Mouse (Mus musculus) intestine, embryonic 16.5 days (tissue): Measurements from ENCODE around the gene Zfp963. TPM values are rescaled to one million over a fixed set of nuclear protein-coding genes. Genes with fewer than 3 reads are reported as not detected.

ENCODE experiments used
- ATAC-seq: fragments of 200-750 bp; cut with Nextera tagmentation; 2 replicates; pipeline ENCODE4 v1.8.0; 2017; ENCODE audit warnings: moderate TSS enrichment, moderate library complexity
- H3K27ac ChIP-seq: fragments of 300-500 bp; sonication (generic); 2 replicates; pipeline ENCODE4 v1.5.1; 2014; ENCODE audit warnings: mild to moderate bottlenecking, low read length
- H3K27me3 ChIP-seq: fragments of 300-500 bp; sonication (generic); replicated peaks from 2 replicates; pipeline ENCODE4 v1.6.1; 2014; ENCODE audit warnings: low read length, control low read depth, mixed read lengths; ENCODE audit not compliant: control insufficient read depth, insufficient read depth
- H3K36me3 ChIP-seq: fragments of 300-500 bp; sonication (generic); 2 replicates; pipeline ENCODE4 v1.6.1; 2014; ENCODE audit warnings: low read length, control low read depth; ENCODE audit not compliant: control insufficient read depth, insufficient read depth
- H3K4me1 ChIP-seq: fragments of 300-500 bp; sonication (generic); 2 replicates; pipeline ENCODE4 v1.6.1; 2014; ENCODE audit warnings: low read length, control low read depth, mixed read lengths; ENCODE audit not compliant: control insufficient read depth, insufficient read depth
- H3K4me2 ChIP-seq: fragments of 300-500 bp; sonication (generic); 2 replicates; pipeline ENCODE4 v1.6.1; 2014; ENCODE audit warnings: low read depth, low read length, control low read depth
- H3K4me3 ChIP-seq: fragments of 300-500 bp; sonication (generic); 2 replicates; pipeline ENCODE4 v1.5.1; 2014; ENCODE audit warnings: mild to moderate bottlenecking, low read length
- H3K9ac ChIP-seq: fragments of 300-500 bp; sonication (generic); 2 replicates; pipeline ENCODE4 v1.6.1; 2014; ENCODE audit warnings: low read depth, low read length
- H3K9me3 ChIP-seq: fragments of 300-500 bp; sonication (generic); 2 replicates; pipeline ENCODE4 v1.6.1; 2016; ENCODE audit warnings: low read length, control low read depth; ENCODE audit not compliant: control insufficient read depth
- WGBS: fragments of 180-500 bp; shearing (Covaris S2); extraction: QIAGEN DNeasy Blood & Tissue Kit; methylation state at CpG from one replicate; pipeline ENCODE4 v1.1.7; 2014; 5-methylcytosine and 5-hydroxymethylcytosine counted together
- polyA plus RNA-seq: library from polyadenylated mRNA; unstranded; fragments of >200 nt; fragmentation: Nextera tagmentation; extraction: Ambion mirVana; gene quantifications from 2 replicates; pipeline ENCODE4 v1.2.1, GENCODE M21; 2015

Gene Zfp963
- polyA plus RNA-seq, 1 experiment from 2014 or later: 6.2 TPM

DNA sequence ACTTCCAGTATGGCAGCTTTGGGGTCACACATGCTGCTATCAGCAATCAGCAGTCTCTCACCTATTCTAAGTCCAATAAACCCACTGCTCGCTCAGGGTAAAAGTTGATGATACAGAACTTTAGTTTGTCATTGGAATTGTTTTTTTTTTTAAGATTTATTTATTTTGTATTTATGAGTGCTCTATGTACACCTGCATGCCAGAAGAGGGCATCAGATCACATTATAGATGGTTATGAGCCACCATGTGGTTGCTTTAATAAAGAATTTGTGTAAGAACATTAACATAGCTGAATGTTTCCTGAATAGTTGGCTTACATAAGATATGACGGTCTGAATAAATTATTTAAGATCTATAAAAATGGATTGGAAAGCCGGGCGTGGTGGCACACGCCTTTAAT, 8.5 kb upstream of the Zfp963 start:
- H3K9ac ChIP-seq: no peak overlapping the region
- H3K36me3 ChIP-seq: peaks cover 7% of the 10 kb centered on the region
- ATAC-seq: no peak
- WGBS: 94% methylated on average over 5 of the region's 5 CpGs
- no peaks in the 10 kb centered on the region for H3K9me3 ChIP-seq
- no peaks in the 10 kb centered on the region for H3K27me3 ChIP-seq
- H3K4me2 ChIP-seq: no peak overlapping the region
- no peaks in the 10 kb centered on the region for H3K4me1 ChIP-seq
- H3K27ac ChIP-seq: no peak overlapping the region
- H3K4me3 ChIP-seq: no peak overlapping the region

- H3K4me1 ChIP-seq: peaks cover 5% of the 10 kb centered on the region; the same call in 1 of the 2 replicates
- H3K9ac ChIP-seq: no peak overlapping the region
- no peak for ATAC-seq
- H3K4me3 ChIP-seq: no peak overlapping the region
- H3K4me2 ChIP-seq: no peak overlapping the region
- no peaks in the 10 kb centered on the region for H3K36me3 ChIP-seq
- 91% methylated on average over 2 of the region's 2 CpGs for WGBS
- H3K27me3 ChIP-seq: no peaks in the 10 kb centered on the region
- no peak overlapping the region for H3K27ac ChIP-seq
- H3K9me3 ChIP-seq: no peaks in the 10 kb centered on the region
These were observed 2.7 kb upstream of the Zfp963 start for GRCm38 (mm10) chr8:69752437-69752836.

GRCm38 (mm10) chr8:69741231-69741630, 8.5 kb downstream of the Zfp963 start:
- Histone ChIP-seq H3K27ac (no peak overlapping the region), H3K4me2 (no peak overlapping the region), H3K36me3 (peaks cover 5% of the 10 kb centered on the region; the same call in 1 of the 2 replicates), H3K27me3 (no peaks in the 10 kb centered on the region), H3K9ac (no peak overlapping the region), H3K4me1 (peaks cover 8% of the 10 kb centered on the region; the same call in 1 of the 2 replicates), H3K4me3 (no peak overlapping the region), H3K9me3 (no peaks in the 10 kb centered on the region)
- 82% methylated on average over 2 of the region's 2 CpGs for WGBS
- no peak for ATAC-seq

DNA sequence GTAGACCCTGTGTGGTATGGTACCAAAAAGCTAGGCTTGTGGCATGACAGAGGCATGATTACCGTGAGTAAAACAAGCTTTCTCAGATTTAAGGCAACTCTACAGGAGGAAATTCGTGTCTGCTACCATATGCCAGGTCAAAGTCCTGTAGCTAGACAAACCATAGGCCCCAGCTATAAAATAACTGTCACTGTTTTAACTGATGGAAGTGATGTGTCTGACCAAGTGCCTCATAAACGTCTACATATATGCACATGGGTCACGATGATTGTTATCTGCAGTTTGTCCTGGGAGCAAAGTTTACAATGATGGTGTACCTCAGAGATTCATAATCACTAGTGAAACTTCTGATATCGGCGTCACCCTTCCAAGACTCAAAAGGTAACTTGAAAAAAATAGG, 9.0 kb downstream of the Zfp963 start:
- Histone ChIP-seq H3K36me3 (peaks cover 5% of the 10 kb centered on the region; the same call in 1 of the 2 replicates), H3K4me2 (no peak overlapping the region), H3K4me3 (no peak overlapping the region), H3K9ac (no peak overlapping the region), H3K9me3 (no peaks in the 10 kb centered on the region), H3K27ac (peak overlapping the region; percentile 52), H3K4me1 (peaks cover 8% of the 10 kb centered on the region; the same call in 1 of the 2 replicates), H3K27me3 (no peaks in the 10 kb centered on the region)
- peak; percentile 86 for ATAC-seq
- 67% methylated on average over 6 of the region's 6 CpGs for WGBS

DNA sequence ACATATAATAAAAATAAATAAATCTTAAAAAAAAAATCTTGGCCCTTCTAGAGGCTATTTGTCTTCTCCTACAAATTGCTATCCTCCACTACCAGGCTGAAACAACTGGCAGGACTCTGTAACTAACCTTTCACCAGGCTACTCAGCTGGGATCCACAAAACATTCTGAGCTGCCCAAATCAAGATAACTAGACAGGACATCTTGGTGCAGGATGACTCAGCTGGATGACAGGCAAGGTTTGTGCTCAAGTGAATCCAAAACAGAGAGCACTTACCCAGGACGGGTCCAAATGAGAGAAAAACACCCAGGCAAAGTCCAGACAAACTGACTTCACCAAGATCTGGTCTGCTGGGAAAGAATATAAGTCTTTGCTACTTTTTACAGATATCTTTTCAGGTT, 14.3 kb downstream of the Zfp963 start:
- H3K9ac ChIP-seq: no peak overlapping the region
- H3K4me1 ChIP-seq: peaks cover 2% of the 10 kb centered on the region; the same call in 1 of the 2 replicates
- H3K27me3 ChIP-seq: no peaks in the 10 kb centered on the region
- H3K9me3 ChIP-seq: no peaks in the 10 kb centered on the region
- WGBS: 80% methylated on average over 1 of the region's 1 CpGs
- no peak overlapping the region for H3K4me3 ChIP-seq
- no peak overlapping the region for H3K27ac ChIP-seq
- H3K4me2 ChIP-seq: no peak overlapping the region
- no peaks in the 10 kb centered on the region for H3K36me3 ChIP-seq
- ATAC-seq: no peak

GRCm38 (mm10) chr8:69717232-69717580, 32.6 kb downstream of the Zfp963 start:
- peak overlapping the region; percentile 53 for H3K4me2 ChIP-seq
- H3K27me3 ChIP-seq: no peaks in the 10 kb centered on the region
- ATAC-seq: peak; percentile 32
- H3K4me1 ChIP-seq: peaks cover 7% of the 10 kb centered on the region
- H3K4me3 ChIP-seq: peak overlapping the region; percentile 96
- no peaks in the 10 kb centered on the region for H3K36me3 ChIP-seq
- no peak overlapping the region for H3K9ac ChIP-seq
- H3K9me3 ChIP-seq: no peaks in the 10 kb centered on the region
- H3K27ac ChIP-seq: peak overlapping the region; percentile 68
- 43% methylated on average over 5 of the region's 5 CpGs for WGBS

GRCm38 (mm10) chr8:69716403-69717231, 33.2 kb downstream of the Zfp963 start:
- no peaks in the 10 kb centered on the region for H3K9me3 ChIP-seq
- no peaks in the 10 kb centered on the region for H3K36me3 ChIP-seq
- H3K27ac ChIP-seq: peak overlapping the region; percentile 100
- no peaks in the 10 kb centered on the region for H3K27me3 ChIP-seq
- peak overlapping the region; percentile 53 for H3K4me2 ChIP-seq
- ATAC-seq: peak; percentile 99
- H3K4me1 ChIP-seq: peaks cover 7% of the 10 kb centered on the region
- under 1% methylated on average over 52 of the region's 52 CpGs for WGBS
- peak overlapping the region; percentile 100 for H3K9ac ChIP-seq
- peak overlapping the region; percentile 96 for H3K4me3 ChIP-seq

GRCm38 (mm10) chr8:69715366-69715765, 34.4 kb downstream of the Zfp963 start:
- no peaks in the 10 kb centered on the region for H3K36me3 ChIP-seq
- H3K27ac ChIP-seq: no peak overlapping the region
- H3K4me2 ChIP-seq: peak overlapping the region; percentile 35
- 0 out of 2 replicates have a peak overlapping the region, but pooled peaks have one; percentile 47 for H3K9ac ChIP-seq
- H3K4me3 ChIP-seq: peak overlapping the region; percentile 17
- peaks cover 7% of the 10 kb centered on the region for H3K4me1 ChIP-seq
- H3K9me3 ChIP-seq: no peaks in the 10 kb centered on the region
- 80% methylated on average over 6 of the region's 6 CpGs for WGBS
- no peak for ATAC-seq
- H3K27me3 ChIP-seq: no peaks in the 10 kb centered on the region

DNA sequence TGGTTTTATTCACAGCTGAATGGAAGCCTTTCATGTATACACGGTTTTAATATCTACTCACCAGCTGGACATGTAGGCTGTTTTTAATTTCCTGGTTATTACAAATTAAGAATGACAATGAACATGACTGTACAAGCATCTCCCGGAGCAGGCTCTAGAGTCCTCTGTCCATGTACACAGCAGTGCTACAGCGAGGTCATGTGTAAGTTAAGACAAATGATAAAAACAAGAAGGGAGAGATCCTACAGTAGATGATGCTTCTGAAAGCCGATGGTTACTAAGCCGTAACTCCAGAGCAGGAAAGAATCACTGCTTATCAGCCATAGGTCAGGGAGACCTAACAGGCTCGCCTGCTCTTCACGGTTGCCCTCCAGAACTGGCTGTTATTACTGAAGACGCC, 36.3 kb downstream of the Zfp963 start:
- H3K27me3 ChIP-seq: no peaks in the 10 kb centered on the region
- peaks cover 15% of the 10 kb centered on the region for H3K36me3 ChIP-seq
- no peak overlapping the region for H3K27ac ChIP-seq
- no peak overlapping the region for H3K4me2 ChIP-seq
- WGBS: 83% methylated on average over 8 of the region's 8 CpGs
- peaks cover 7% of the 10 kb centered on the region for H3K4me1 ChIP-seq
- no peak overlapping the region for H3K9ac ChIP-seq
- H3K4me3 ChIP-seq: no peak overlapping the region
- H3K9me3 ChIP-seq: no peaks in the 10 kb centered on the region
- ATAC-seq: no peak
